Mouse (Mus musculus) cerebellum, adult 18-20 months (tissue): ENCODE data around the gene Hinfp.
A peak's percentile ranks its signal among the peaks of the same experiment; 100 is the strongest.
"Not testable (repeated sequence)": the region's sequence is repeated elsewhere in the genome, so short reads cannot be mapped to it uniquely, and the experiment has no call there.

Experiments
- DNase-seq, 2 experiments: peaks; one replicate each; pipeline ENCODE4 v3.0.0; 2021

The Hinfp gene

DNA sequence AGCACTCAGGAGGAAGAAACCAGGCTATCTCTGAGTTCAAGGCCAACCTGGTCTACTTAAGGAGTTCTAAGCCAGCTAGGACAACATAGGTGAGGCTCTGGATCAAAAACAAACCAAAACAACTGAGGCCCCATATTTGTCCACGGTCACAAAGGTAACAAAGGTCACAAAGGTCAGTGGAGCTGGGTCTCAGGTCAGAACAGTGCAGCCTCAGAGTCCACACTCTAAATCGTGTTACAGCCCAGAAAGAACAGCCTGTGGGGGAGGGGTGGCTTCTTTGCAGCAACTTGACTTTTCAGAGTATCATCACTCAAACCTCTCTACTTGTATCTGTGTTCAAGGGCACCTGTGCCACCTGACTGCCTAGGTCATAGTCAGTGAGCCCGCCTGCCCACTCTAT lies 4.3 kb upstream of the Hinfp start:
- DNase-seq = no peak

DNA sequence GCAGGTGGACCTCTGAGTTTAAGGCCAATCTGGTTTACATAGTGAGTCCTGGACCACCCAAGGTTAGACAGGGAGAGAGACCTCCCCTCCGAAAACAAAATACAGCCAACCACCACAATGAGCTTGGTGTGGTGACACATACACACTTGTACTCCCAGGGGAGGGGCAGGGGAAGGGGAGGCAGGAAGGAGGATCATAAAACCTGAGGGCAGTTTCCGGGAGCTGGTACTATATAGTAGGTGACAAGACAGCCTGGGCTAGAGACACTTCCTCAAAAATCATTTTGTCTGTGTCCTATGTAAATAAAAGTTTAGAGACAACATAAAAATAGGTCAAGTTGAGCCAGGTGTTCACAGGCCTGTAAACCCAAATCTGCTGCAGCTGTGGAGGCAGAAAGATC lies 1.8 kb upstream of the Hinfp start:
- DNase-seq = no peak

DNA sequence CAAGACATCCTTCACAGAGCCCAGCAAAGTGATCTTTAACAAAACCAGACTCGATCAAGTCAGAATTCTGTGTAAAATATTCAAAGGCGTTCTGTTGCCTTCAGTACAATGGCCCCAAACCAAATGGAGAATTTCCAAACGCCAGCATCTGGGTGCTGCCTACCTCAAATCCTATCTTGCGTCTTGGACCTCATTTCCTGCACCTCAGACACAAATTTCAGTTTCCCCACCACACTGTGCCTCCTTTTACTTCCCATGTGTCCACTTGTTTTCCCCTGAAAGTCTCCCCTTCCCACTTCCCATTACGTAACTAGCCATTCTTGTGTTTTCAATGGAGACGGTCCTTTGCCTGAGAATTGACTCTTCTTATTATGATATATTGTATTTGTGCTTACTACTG lies 1.1 kb upstream of the Hinfp start:
- no peak for DNase-seq

DNA sequence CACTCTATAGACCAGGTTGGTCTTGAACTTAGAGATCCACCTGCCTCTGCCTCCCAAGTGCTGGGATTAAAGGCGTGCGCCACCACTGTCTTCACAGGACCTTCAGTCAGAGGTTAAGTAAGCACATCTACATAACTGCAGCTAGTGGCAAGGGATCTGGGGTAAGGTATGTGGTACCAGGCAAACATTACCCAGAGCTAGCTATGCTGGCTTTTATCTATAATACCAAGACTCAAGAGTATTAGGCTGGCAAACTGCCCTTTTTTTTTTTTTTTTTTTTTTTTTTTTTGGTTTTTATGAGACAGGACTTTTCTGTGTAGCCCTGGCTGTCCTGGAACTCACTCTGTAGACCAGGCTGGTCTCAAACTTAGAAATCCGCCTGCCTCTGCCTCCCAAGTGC lies 5.5 kb downstream of the Hinfp start:
- DNase-seq = not testable (repeated sequence)

DNA sequence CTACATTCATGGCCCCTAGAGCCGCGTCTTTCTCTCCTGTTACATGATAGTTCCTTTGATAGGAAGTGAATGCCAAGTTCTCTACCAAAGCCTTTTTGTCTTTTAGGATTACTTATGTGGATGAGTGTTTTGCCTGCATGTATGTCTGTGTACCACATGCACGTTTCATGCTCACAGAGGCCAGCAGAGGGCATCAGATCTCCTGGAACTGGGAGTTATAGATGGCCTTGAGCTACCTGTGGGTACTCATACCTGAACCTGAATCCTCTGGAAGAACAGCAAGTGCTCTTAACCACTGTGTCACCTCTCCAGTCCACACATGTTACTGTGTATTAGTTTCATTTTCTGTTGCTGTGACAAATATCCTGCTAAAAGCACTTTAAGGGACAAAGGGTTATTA lies 13.0 kb downstream of the Hinfp start:
- peak; percentile 57 to 68 for DNase-seq

DNA sequence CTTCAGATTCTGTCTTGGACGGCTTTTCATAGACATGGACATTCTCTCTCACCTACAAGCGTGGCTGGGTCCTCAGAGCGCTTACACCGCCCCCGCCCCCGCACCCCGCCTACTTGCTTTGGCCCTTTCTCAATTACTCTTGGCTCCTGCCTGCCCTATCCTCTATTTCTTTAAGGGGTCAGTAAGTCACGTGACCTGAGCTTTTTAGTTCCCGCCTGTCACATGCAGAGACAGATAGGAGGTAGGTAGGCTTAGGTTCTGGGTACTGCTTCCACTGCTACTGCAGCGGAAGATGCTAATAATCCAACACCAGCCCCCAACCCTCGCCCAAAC lies 16.5 kb downstream of the Hinfp start:
- no peak for DNase-seq

DNA sequence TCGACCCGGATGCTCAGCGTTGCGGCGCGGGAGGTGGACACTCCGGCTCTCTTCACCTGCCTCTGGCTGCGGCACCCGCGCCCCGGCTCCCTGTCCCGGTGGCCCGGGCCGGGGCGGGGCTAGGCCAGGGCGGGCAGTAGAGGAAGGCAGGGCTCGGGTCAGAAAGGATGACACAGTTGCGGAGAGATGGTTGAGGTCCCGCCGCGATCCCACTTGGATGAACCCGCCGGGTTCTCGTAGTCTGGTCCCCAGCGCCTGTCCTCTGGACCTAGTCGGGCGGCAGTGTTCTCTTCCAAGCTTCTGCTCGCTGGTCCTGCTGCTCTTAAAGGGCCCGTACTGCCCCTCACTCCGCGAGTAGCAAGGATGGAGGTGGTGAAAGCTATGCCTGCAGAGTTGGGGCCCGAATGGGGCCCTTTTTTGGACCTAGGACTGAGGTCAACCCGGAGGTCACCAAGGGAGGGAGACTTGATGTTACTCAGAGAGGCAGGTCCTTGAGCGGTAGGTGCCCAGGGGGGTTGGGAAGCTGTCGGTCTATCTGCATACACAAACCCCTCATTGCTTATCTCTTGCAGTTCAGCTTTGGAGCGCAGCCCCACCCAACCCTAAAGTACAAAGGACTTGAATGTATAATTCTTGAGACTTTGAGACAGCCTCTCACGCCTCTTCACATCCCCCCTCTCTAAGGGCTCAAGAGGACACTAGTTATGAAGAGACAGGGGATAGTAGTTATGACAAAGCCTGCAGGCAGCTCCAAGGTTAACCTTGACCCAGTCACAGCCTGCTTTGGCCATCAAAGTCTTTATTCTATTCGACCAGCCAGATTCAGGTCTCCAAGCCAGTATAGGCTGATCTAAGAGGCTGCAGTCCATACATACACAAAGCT lies 17.2 kb downstream of the Hinfp start, which contains the start of gene Abcg4:
Gene Abcg4, minus strand, starts transcription at position 540 of the 883 bp plus-strand sequence.
- DNase-seq = peak; percentile 72 to 80

DNA sequence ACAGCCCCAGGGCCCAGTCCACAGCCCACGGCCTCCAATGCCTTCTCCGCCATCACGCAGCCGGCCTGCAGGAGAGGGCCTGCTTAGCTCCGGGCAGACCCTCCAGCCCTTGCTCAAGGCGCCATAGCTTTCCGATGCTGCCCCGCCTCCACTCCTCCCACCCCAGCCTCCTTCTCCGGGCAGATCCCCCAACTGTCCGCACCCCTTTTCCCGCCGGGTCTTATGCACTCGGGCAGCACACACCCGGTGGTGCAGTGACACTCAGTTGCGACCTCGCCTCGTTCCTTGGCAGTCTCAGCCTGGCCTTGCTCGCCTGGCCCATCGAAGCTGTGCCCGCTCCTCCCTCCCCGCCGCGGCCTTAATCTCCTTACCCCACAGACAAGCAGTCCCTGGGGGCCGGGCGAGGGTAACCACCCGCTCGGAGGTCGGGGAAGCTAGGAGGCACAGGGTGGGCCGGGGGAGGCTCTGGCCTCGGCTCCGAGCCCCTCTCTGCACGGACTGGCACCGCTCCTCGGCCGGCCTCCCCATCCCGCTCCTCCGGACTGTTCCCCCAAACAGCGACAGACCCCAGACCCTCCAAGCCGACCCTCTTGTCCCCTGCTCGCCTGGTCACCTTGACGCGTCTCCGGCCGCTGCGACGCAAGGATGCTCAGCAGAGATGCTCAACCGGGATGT lies 17.9 kb downstream of the Hinfp start:
- DNase-seq = peak; percentile 55 to 59

DNA sequence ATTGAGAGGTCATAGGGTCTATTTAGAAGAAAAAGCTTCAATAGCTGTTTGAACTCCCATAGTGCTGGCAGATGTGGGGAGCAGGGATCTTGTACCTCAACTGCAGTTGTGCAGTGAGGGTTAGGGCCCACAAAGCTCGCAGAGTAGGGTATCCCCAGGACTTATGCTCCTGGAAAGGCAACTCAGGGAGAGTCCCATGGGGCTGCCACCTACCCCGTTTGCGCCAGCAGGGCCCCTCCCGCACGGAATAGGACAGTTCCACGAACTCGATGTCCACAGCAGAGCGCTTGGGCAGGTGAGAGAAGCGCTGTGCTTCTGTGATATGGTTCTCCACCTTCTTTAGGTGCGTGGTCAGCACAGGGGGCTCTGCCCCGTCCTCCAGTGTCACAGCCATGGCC lies 18.5 kb downstream of the Hinfp start:
- no peak for DNase-seq

DNA sequence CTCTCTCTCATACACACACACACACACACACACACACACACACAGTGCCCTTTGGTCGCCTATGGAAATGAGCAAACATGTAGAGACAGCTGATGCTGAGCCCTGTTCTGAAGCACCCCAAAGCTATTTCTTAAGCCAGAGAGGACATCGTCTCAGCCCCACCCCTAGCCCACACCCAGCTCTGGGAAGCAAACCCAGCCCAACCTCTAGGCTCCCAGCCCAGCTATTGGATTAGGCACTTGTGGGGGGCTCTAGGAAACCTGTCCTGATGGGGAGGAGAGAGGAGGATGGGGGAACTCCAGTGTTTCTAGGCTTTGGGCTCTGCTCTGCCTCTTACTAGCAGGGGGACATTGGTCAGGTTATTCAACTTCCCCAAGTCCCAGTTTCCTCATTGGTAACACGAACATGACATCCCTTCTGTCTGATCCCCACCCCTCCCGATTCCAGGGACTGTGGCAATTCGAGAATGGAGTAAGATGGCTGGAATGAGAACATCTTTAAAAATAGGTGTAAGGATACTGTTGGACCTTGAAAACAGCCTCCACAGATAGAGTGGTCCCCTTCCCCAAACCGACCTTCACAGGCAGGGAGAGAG lies 19.1 kb downstream of the Hinfp start:
- DNase-seq = no peak

DNA sequence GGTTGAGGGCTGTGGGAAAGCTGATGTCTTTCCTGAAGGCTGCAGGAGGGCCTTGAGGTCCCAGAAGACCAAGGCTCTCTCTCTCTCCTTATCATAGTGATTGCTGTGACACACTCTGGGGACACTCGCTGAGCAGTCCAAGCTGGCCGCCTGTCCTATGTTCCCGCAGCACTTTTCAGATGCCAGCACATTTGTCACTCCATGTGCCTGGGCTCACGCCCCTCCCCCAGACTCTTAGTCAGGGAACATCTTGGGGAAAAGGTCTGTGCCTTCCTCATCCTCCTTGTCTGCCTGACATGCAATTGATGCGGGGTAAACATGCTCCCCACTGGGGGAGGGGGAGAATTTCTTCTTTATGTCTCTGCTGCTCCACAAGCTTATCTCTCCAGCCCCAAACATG lies 22.3 kb downstream of the Hinfp start:
- DNase-seq = no peak

DNA sequence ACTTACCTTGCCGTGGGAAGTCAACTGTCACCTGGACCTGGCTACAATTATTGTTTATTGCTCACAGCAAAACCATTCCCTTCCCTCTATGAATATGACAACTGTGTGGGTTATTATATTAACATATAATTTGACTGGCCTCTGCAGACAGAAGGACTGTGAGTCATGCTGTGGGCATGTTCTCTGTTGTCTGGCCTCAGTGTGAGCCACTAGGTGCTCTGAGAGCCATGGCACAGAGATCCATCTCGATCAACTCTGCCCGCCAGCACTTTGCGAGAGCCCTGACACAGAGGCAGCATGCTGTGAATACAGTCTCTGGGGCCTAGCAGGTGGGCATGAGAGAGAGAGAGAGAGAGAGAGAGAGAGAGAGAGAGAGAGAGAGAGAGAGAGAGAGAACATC lies 35.5 kb downstream of the Hinfp start:
- no peak for DNase-seq

DNA sequence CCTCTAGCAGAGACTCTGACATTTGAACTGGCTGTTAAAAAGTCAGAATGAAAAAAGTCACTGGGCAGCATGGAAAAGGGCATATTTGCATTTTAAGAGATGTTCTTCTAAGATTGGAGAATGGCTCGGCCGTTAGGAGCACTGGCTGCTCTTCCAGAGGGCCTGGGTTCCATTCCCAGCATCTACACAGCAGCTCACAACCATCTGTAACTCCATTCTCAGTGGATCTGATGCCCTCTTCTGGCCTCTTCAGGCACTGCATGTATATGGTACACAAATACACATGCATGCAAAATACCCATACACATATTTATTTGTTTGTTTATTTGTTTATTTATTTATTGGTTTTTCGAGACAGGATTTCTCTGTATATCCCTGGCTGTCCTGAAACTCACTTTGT lies 36.4 kb downstream of the Hinfp start:
- DNase-seq = peak in 1 of 2 experiments; percentile 63

DNA sequence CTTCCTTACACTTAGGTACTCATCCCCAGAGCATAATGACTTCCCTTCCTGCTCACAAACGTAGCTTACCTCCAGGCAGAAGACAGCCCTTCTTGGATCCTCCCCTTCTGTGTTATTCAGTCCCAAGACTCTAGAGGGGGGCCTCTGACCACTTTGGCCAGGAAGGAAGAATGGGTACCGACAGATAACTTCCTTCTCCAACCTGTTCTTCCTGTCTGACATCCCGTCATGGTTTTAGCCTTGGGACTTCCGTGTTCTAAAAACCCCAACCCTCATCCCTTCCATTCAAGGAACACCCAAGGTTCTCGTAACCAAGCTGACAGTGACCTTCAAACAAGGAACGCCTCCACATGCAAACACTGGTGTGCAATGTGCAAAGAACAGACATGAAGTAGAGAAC lies 37.0 kb downstream of the Hinfp start, which contains the start of gene Nlrx1:
Gene Nlrx1, minus strand, starts transcription at position 168 of the 400 bp plus-strand sequence.
- no peak for DNase-seq

DNA sequence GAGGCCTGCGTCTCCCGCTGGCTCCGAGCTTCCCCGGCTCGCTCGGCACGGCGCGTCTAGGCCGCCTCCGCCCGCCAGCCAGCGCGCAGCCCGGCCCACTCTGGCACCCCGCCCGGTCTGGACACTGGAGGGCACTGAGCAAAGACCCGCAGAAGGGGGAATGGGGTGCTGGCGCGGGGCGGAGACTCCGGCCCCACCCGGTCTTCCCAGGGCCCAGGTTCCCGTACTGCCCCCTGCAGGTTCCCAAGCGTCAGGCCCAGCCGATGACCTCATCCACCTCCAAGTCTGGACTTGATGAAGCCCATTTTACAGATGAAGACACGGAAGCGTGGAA lies 37.5 kb downstream of the Hinfp start:
- peak; percentile 84 to 90 for DNase-seq

DNA sequence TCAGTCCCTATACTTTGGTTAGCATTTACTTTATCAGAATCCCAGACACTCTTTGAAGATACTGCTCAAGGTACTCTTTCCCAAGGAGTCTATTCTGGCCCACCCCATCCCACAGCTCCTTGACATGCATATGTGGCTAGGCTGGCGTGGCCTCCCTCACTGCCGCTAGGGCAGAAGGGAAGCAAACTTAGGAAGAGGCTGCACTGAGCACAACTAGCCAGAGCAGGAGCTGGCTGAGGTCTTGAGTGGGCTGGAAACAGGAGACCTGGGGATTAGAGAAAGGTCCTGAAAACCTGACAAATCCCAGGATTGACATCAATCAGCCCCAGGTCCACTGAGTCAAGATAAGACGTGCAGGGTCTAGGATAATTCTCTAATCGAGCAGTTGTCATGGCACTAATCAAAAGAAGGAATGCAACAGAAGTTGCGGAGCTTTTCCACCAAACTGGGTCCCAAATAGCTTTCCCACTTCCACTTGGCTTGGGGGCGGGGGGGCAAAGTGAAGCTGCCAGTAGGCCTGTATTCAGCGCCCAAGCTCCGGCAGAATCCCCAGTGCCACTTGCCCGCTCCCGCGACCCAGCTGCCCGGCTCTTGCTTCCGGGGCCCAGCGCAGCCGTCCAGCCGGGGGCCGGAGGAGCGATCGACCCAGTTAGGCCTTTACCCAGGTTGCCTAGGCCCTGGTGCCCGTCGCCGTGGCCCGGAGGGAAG lies 38.0 kb downstream of the Hinfp start:
- peak in 1 of 2 experiments; percentile 34 for DNase-seq

DNA sequence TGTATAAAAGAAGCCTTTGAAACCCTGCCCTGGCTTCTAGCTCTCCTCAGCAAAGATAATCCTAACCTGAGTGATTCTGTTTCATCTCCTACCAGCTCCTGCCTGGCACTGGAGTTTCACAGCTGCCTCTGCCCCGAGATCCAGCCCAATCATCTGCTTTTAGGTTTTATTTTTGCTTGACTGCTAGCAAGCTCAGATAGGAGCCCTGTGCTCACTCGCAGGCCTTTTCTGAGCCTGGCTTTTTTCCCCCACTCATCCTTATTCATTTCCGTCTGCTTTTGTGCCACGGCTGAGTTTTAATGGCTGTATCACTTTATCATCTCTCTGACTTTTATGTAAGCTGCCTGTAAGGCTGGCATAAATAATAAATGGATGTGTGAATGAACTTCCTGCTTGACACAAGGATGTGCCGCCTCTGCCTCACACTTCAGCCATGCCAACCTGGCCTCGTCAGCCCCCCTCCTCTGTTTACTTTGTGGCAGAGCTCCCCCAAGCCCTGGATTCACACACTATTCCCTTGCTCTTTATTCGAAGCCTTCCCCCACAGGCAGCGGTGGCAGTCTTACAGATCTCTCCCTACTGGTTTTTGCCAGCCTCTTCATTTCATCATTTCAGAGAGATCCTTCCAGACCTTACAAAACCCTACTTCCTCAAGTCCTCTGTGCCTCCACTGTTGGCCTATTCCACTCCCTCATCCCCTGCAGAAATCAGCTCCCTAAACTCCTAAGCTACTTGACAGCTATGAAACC lies 38.8 kb downstream of the Hinfp start:
- DNase-seq = no peak

DNA sequence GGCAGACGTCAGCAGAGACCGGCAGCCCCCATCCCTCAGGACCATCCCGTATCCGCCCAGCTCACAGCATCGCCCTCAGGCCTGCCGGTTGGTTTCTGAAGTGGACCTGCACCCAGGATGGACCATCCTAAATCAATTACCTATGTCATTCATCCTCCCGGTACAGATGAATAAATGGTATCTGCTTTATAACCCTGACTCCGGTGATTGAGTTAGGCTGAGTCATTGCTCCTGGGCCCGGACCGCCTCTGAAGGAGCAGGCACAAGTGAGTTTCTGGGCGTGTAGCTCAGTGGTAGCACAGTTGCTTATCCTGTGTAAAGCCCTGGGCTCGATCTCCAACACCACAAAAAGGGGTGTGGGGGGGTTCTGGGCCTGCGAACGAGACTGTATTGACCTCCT lies 44.1 kb downstream of the Hinfp start:
- DNase-seq = no peak

DNA sequence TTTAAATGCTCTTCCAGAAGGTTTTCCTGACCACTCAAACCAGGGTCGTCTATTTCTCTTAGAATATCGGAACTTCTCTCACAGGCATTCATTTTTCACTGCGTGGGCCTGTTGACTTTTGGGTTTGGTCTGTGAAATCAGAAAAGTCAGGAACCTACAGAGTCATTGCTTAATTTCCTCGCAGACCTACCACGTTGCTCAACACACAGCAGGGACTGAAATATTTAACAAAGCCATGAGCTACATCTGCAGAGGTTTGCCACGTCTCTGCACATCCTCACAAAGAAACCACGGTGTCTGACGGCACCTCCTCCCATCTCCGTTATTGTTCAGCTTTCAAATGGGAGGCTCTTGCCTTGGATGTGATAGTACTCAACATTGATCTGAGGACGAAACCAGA lies 46.5 kb downstream of the Hinfp start:
- DNase-seq = no peak

DNA sequence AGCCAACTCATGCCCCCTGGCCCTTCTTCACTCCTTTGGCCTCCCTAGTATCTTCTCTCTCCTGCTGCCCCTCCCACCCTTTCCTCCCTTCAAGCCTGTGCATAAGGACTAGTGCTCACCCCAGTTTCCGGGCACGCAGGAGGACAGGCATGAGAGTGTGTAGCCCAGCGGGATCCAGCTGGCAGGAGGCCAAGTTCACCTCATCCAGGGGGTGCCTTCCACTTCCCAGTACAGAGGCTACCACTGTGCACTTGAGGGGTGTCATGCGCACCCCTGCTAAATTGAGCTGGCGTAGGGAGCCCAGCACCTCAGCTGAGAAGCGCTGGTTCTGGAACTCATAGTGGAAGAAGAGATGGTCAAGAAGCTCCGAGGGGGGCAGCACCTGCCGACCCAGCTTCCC lies 49.3 kb downstream of the Hinfp start:
- DNase-seq = no peak

DNA sequence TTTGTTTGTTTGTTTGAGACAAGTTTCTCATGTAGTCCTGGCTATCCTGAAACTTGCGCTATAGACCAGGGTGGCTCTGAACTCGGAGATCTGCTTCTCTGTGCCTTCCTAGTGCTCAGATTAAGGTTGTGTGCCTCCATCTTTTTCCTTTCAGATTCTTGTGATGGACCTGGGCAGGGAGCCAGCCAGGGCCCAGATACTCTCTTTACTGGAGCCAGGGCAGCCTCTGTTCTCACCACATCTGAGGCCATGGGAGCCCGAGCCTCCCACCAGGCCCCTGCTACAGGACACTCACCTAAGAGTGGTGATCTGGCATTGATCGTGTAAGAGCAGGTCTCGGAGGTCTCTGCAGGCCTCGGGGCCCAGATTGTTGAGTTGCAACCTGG lies 50.3 kb downstream of the Hinfp start:
- DNase-seq = no peak

DNA sequence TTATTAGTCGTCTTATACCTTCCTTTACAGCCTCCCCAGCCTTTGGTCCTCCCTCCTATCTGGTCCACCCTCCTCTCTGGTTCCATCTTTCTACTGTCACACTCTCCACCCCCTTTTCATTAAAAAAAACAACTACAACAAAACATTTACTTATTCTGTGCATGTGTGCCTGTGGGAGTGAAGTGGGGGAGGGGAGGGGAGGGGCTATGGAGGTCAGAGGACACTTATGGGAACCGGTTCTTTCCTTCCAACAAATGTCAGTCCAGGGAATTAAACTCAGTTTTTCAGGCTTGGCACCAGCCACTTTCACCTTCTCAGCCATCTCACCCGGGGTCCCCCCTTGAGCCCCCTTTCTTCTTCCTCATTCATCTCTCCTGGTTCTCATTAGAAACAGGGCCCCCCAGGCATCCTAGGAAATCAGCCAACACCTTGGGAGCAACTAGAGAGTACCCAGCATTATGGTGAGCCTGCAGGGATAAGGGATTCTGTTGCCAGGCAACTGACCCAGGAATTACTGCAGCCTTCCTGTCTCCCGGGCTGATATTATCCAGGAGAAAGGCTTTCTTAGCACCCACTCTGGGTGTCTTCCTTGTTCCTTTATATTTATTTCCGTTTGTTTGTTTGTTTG lies 50.8 kb downstream of the Hinfp start:
- DNase-seq = no peak
